ENCODE assay signal across 8 mouse cellular contexts in genomic region chr16:23897984-23898586, GRCm38 (mm10). TPM values are rescaled to one million over a fixed set of nuclear protein-coding genes. Genes with fewer than 3 reads are reported as not detected.
A peak's percentile ranks its signal among the peaks of the same experiment; 100 is the strongest.
DNase-seq lines count a peak whose midpoint lies in the region; ATAC-seq lines count a peak whose summit lies in the region.

No protein-coding gene starts in this region.

- 12% methylated on average over 15 of the region's 15 CpGs for WGBS in hindbrain, embryonic 12.5 days
- 13% methylated on average over 15 of the region's 15 CpGs for WGBS in lung, embryonic 16.5 days

- H3K9me3 ChIP-seq in hindbrain, embryonic 12.5 days (replicated peaks): no peaks in the 10 kb centered on the region
- no peaks in the 10 kb centered on the region for H3K9me3 ChIP-seq in lung, embryonic 16.5 days (ENCODE audit: control insufficient read depth, low read length)

- H3K4me2 ChIP-seq in hindbrain, embryonic 12.5 days (replicated peaks): peak overlapping the region; percentile 53
- H3K4me2 ChIP-seq in lung, embryonic 16.5 days (ENCODE audit: low read depth, low read length): peak overlapping the region; percentile 50

- 0 out of 2 replicates have a peak overlapping the region, but pooled peaks have one; percentile 4 for H3K9ac ChIP-seq in hindbrain, embryonic 12.5 days
- H3K9ac ChIP-seq in lung, embryonic 16.5 days (ENCODE audit: low read length): peak overlapping the region; percentile 47; the same call in 1 of the 2 replicates

- peak overlapping the region; percentile 13; the same call in 1 of the 2 replicates for H3K4me3 ChIP-seq in hindbrain, embryonic 12.5 days
- H3K4me3 ChIP-seq in lung, embryonic 16.5 days (ENCODE audit: low read length): peak overlapping the region; percentile 24

- H3K36me3 ChIP-seq in hindbrain, embryonic 12.5 days: no peaks in the 10 kb centered on the region
- H3K36me3 ChIP-seq in lung, embryonic 16.5 days (ENCODE audit: control insufficient read depth, insufficient read depth, low read length): no peaks in the 10 kb centered on the region

- DNase-seq in R1 (ENCODE audit: low read depth, low spot score): peak; percentile 89
- DNase-seq in cerebellum, postnatal 10 days: peak; percentile 87
- DNase-seq in frontal cortex, postnatal 14 days (ENCODE audit: low spot score in 2 of 2): peak; percentile 58 to 71
- peak; percentile 79 to 83 for DNase-seq in layer of hippocampus, postnatal 10 days (ENCODE audit: low spot score in 2 of 2)
- peak; percentile 60 for DNase-seq in ovary, adult 18-20 months (ENCODE audit: low spot score)
- DNase-seq in thymus, postnatal 0 days (ENCODE audit: low spot score): peak; percentile 65

- peak; percentile 88 for ATAC-seq in hindbrain, embryonic 12.5 days (ENCODE audit: low FRiP score)
- ATAC-seq in lung, embryonic 16.5 days (ENCODE audit: low read depth): peak; percentile 88

- peaks cover 15% of the 10 kb centered on the region for H3K4me1 ChIP-seq in hindbrain, embryonic 12.5 days
- peaks cover 6% of the 10 kb centered on the region; the same call in 1 of the 2 replicates for H3K4me1 ChIP-seq in lung, embryonic 16.5 days (replicated peaks; ENCODE audit: control insufficient read depth, insufficient read depth, low read length)

- peaks cover 5% of the 10 kb centered on the region; the same call in 1 of the 2 replicates for H3K27me3 ChIP-seq in hindbrain, embryonic 12.5 days
- H3K27me3 ChIP-seq in lung, embryonic 16.5 days (ENCODE audit: control insufficient read depth, insufficient read depth, low read depth, low read length): no peaks in the 10 kb centered on the region; the same call in 1 of the 2 replicates

- peak overlapping the region; percentile 17; the same call in 1 of the 2 replicates for H3K27ac ChIP-seq in hindbrain, embryonic 12.5 days
- no peak overlapping the region for H3K27ac ChIP-seq in lung, embryonic 16.5 days (ENCODE audit: low read length)

RNA-seq across cellular contexts. Expression of gene Sst, which starts 7.3 kb away (rescaled TPM):
- polyA plus RNA-seq in hindbrain, embryonic 12.5 days (2016; fragmentation: Nextera tagmentation; extraction: Ambion mirVana): 66.4 and 105 TPM in 2 replicates
- 100 to 1,000 TPM; 463 to 487 TPM for total RNA-seq in layer of hippocampus, postnatal 10 days (2021)
- not detected in 2 replicates for polyA plus RNA-seq in lung, embryonic 16.5 days (2015; fragmentation: Nextera tagmentation; extraction: Ambion mirVana)
- 2.7 and 3.1 TPM in 2 replicates for polyA plus RNA-seq in thymus, postnatal 0 days (2015; fragmentation: Nextera tagmentation; extraction: Ambion mirVana)

RNA-seq across cellular contexts. Expression of gene Rtp2, which starts 34.1 kb away (rescaled TPM):
- not detected in 2 replicates for polyA plus RNA-seq in hindbrain, embryonic 12.5 days (2016; fragmentation: Nextera tagmentation; extraction: Ambion mirVana)
- 1 to 10 TPM in 1 of 2 experiments, under 1 TPM in 1; 0.82 to 1.1 TPM for total RNA-seq in layer of hippocampus, postnatal 10 days (2021)
- polyA plus RNA-seq in lung, embryonic 16.5 days (2015; fragmentation: Nextera tagmentation; extraction: Ambion mirVana): not detected in 2 replicates
- not detected in 2 replicates for polyA plus RNA-seq in thymus, postnatal 0 days (2015; fragmentation: Nextera tagmentation; extraction: Ambion mirVana)

Comparison
In these comparisons a context has a peak if more than half of its experiments do, and no peak if none do; other contexts are left out.
1. RNA of gene Sst, which starts 7.3 kb away (polyA plus RNA-seq): 66.4 to 105 TPM in hindbrain, embryonic 12.5 days; 2.7 to 3.1 TPM in thymus, postnatal 0 days and not detected in lung, embryonic 16.5 days; every median in the first group is over 10 times any median in the second.
2. Peak in every context shown above with its lines, with median percentiles within 50 percentile points of each other: DNase-seq.